Mouse (Mus musculus) midbrain, embryonic 16.5 days (tissue): ENCODE measurements around the gene Ids. TPM values are rescaled to one million over a fixed set of nuclear protein-coding genes. Genes with fewer than 3 reads are reported as not detected.
A peak's percentile ranks its signal among the peaks of the same experiment; 100 is the strongest.
"Not testable (repeated sequence)": the region's sequence is repeated elsewhere in the genome, so short reads cannot be mapped to it uniquely, and the experiment has no call there.

Experiments
- ATAC-seq: fragments of 200-750 bp; cut with Nextera tagmentation; 2 replicates; pipeline ENCODE4 v1.8.0; 2017; ENCODE audit warnings: moderate TSS enrichment
- H3K27ac ChIP-seq: fragments of 300-500 bp; sonication (generic); 2 replicates; pipeline ENCODE4 v1.5.1; 2014; ENCODE audit warnings: mild to moderate bottlenecking, low read length, mixed read lengths
- H3K27me3 ChIP-seq: fragments of 300-500 bp; sonication (generic); 2 replicates; pipeline ENCODE4 v1.6.1; 2014; ENCODE audit warnings: low read depth, low read length, mixed read lengths; ENCODE audit not compliant: control insufficient read depth, insufficient read depth
- H3K36me3 ChIP-seq: fragments of 300-500 bp; sonication (generic); 2 replicates; pipeline ENCODE4 v1.6.1; 2014; ENCODE audit warnings: mild to moderate bottlenecking, low read length, moderate library complexity, mixed read lengths; ENCODE audit not compliant: control insufficient read depth, insufficient read depth
- H3K4me1 ChIP-seq: fragments of 300-500 bp; sonication (generic); 2 replicates; pipeline ENCODE4 v1.6.1; 2014; ENCODE audit warnings: mild to moderate bottlenecking, low read length, mixed read lengths; ENCODE audit not compliant: control insufficient read depth, insufficient read depth
- H3K4me2 ChIP-seq: fragments of 300-500 bp; sonication (generic); 2 replicates; pipeline ENCODE4 v1.6.1; 2014; ENCODE audit warnings: mild to moderate bottlenecking, low read length, mixed read lengths
- H3K4me3 ChIP-seq: fragments of 300-500 bp; sonication (generic); 2 replicates; pipeline ENCODE4 v1.5.1; 2014; ENCODE audit warnings: low read depth, mild to moderate bottlenecking, low read length, moderate library complexity, mixed read lengths
- H3K9ac ChIP-seq: fragments of 300-500 bp; sonication (generic); 2 replicates; pipeline ENCODE4 v1.6.1; 2014; ENCODE audit warnings: low read depth, low read length, mixed read lengths
- H3K9me3 ChIP-seq: fragments of 300-500 bp; sonication (generic); replicated peaks from 2 replicates; pipeline ENCODE4 v1.6.1; 2014; ENCODE audit warnings: mild to moderate bottlenecking, low read length, mixed read lengths; ENCODE audit not compliant: control insufficient read depth, poor library complexity, severe bottlenecking
- WGBS: fragments of 180-500 bp; shearing (Covaris S2); extraction: QIAGEN DNeasy Blood & Tissue Kit; methylation state at CpG from one replicate; pipeline ENCODE4 v1.1.7; 2014; 5-methylcytosine and 5-hydroxymethylcytosine counted together
- polyA plus RNA-seq: library from polyadenylated mRNA; unstranded; fragments of >200 nt; fragmentation: Nextera tagmentation; extraction: Ambion mirVana; gene quantifications from 2 replicates; pipeline ENCODE4 v1.2.1, GENCODE M21; 2015

Gene Ids
- polyA plus RNA-seq, result 17.3 and 19.3 TPM in 2 replicates

DNA sequence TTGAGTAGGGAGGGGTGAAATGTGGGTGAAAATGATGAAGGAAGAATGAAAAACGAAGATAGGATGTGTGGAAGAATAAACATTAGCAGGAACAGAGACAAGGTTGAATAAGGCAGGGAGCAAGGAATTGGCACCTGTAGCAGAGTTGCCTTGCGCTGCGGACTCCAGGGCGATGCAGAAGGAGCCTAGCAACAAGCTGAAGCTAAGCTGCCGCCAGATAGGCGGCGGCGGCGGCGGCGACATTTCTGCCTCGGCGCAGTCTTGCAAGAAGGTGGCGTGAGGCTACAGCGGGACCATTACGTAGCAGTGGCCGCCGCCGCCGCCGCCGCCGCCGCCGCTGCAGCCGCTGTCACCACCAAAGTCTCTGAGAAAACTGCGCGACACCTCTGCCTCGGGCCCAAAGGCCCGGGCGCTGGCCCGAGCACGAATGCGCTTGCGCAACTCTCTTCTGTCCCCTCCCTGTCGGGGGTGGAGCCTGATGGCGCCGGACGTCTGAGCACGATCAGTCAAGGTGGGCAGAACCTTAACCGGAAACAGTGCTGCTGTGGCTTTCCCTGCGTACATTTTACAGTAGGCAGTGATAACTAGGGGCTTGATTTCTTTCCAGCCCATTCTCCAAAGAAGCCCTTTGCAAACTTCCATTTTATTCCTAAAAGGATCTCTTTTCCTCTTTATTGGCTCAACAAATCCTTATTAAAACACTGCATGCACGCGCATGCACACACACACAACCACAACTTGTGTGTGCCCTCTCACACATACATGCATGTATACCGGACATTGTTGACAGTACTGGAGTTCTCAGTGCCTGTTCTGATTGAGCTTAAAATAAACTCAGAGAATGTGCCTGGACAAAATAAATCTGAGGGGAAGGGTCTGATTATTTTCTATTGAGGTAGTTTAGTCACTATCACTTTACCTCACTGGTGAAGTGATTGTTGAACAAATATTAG is at the start of gene Ids:
Gene Ids (minus strand): TSS at position 424 of the 953 bp plus-strand sequence.
- peak; percentile 98 for ATAC-seq
- no peaks in the 10 kb centered on the region for H3K27me3 ChIP-seq
- WGBS, result 20% methylated on average over 36 of the region's 45 CpGs
- H3K4me3 ChIP-seq, result peak within 1 kb of the TSS; percentile 46
- peaks cover 3% of the 10 kb centered on the region; the same call in 1 of the 2 replicates for H3K36me3 ChIP-seq
- H3K9me3 ChIP-seq, result no peaks in the 10 kb centered on the region
- H3K4me2 ChIP-seq, result peak within 1 kb of the TSS; percentile 69
- H3K4me1 ChIP-seq, result peaks cover 9% of the 10 kb centered on the region
- H3K27ac ChIP-seq, result peak within 1 kb of the TSS; percentile 70
- peak within 1 kb of the TSS; percentile 70 for H3K9ac ChIP-seq

DNA sequence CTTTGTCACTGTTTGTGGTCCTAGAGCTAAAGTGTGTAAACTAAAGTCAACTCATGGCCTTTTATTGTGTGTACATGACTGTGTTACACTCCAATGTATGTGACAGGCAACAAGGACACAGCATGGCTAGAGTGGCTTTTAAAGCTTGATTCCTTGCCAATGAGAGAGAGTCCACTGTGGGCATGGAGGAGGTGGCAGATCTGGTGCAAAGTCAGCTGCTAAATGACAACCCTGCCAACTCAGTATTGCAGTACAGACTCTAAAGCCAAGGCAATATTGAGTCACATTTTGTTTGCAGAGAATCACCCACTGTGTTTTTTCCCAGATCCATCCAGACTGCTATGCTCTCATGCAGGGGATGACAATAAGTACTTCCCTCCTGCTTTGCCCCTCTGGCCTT is 27.8 kb upstream of the Ids start:
- H3K27me3 ChIP-seq, H3K9me3 ChIP-seq, H3K4me2 ChIP-seq, H3K9ac ChIP-seq, H3K27ac ChIP-seq, H3K4me3 ChIP-seq, ATAC-seq, H3K4me1 ChIP-seq, H3K36me3 ChIP-seq: not testable (repeated sequence)

DNA sequence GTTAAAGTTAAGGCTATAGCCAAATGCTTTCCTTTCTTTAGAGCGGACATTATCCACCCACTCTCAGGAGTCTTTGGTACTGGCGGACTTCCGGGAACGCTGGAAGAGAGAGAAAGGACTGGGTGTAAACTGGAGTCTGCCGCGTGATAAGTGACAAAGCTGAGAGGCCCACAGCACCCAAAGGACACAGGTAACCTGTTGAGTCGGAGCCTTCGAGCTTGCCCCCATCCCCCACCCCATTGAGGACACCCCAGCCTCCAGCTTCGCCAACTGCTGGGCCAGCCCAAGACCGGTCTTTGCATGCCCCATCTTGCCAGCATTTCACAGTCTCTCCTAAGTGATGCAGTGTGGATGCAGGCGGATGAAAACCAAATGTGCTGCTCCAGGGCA is 21.1 kb upstream of the Ids start:
- Histone ChIP-seq H3K4me1 (peaks cover 7% of the 10 kb centered on the region), H3K4me3 (peak overlapping the region; percentile 51), H3K9ac (peak overlapping the region; percentile 66), H3K4me2 (peak overlapping the region; percentile 59), H3K27me3 (no peaks in the 10 kb centered on the region), H3K27ac (peak overlapping the region; percentile 67), H3K36me3 (no peaks in the 10 kb centered on the region), H3K9me3 (no peaks in the 10 kb centered on the region)
- 16% methylated on average over 11 of the region's 11 CpGs for WGBS
- peak; percentile 64 for ATAC-seq

DNA sequence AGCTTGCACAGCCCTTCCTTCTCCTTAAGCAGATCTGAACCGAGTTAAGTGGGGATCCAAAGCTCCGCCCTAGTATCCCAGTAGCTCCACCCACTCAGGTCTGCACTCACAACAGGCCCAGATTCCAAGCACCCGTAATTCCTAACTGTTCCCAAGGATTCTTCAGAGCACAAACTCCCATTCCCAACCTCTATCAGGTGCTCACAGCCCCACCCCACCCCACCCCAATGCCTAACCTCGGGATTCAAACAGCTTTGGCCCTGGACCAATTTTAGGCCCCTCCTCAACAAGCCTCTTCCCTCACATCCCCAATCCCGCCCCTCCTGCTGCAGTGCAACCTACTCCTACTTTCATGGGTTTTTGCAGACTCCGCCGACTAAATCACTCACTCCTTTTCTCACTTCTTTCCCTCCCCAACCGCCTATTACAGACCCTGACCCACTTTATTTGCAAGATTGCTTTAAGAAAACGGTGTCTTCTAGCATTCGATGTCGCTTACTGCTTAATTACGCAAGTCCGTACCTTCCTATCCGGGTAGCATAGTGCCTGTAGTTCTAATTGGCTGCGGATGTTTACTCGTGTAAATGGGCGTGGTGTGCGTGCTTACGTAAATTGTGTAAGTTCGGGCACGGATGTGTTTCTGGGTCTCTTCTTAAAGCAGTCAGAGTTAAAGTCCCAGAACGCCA is 20.5 kb upstream of the Ids start, which contains the start of gene 1110012L19Rik:
Gene 1110012L19Rik (plus strand): TSS at position 602 of the 686 bp plus-strand sequence.
- no peaks in the 10 kb centered on the region for H3K27me3 ChIP-seq

DNA sequence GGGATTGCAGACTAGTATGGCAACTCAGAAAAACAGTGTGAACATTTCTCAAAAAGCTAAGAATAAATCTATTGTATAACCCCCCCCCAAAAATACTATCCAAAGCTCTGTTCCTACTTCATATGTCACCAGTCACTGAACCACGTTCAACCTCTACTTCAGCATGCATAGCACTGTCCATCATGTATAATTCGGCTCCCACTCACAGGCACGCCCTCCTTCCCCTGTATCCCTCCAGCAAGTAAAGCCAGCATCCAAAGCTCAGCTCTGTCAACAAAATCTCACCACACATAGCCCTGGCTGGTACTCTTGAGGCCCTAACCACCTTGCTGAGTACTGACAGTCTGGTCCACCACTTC is 20.0 kb upstream of the Ids start:
- Histone ChIP-seq H3K9me3 (no peaks in the 10 kb centered on the region), H3K9ac (peak overlapping the region; percentile 66; the same call in 1 of the 2 replicates), H3K4me3 (peak overlapping the region; percentile 51), H3K4me1 (peaks cover 7% of the 10 kb centered on the region), H3K4me2 (peak overlapping the region; percentile 56), H3K27ac (peak overlapping the region; percentile 67; the same call in 1 of the 2 replicates), H3K36me3 (no peaks in the 10 kb centered on the region), H3K27me3 (no peaks in the 10 kb centered on the region)
- 45% methylated on average over 3 of the region's 3 CpGs for WGBS
- ATAC-seq, result peak; percentile 64; the same call in 1 of the 2 replicates

More for the DNA sequence above, 20.5 kb upstream of the Ids start, which contains the start of gene 1110012L19Rik:
- H3K4me3 ChIP-seq, result peak within 1 kb of the TSS; percentile 51
- peak within 1 kb of the TSS; percentile 59 for H3K4me2 ChIP-seq
- peak within 1 kb of the TSS; percentile 66 for H3K9ac ChIP-seq
- 20% methylated on average over 21 of the region's 22 CpGs for WGBS
- no peaks in the 10 kb centered on the region for H3K36me3 ChIP-seq
- H3K4me1 ChIP-seq, result peaks cover 7% of the 10 kb centered on the region
- no peaks in the 10 kb centered on the region for H3K9me3 ChIP-seq
- ATAC-seq, result peak; percentile 98
- H3K27ac ChIP-seq, result peak within 1 kb of the TSS; percentile 67

DNA sequence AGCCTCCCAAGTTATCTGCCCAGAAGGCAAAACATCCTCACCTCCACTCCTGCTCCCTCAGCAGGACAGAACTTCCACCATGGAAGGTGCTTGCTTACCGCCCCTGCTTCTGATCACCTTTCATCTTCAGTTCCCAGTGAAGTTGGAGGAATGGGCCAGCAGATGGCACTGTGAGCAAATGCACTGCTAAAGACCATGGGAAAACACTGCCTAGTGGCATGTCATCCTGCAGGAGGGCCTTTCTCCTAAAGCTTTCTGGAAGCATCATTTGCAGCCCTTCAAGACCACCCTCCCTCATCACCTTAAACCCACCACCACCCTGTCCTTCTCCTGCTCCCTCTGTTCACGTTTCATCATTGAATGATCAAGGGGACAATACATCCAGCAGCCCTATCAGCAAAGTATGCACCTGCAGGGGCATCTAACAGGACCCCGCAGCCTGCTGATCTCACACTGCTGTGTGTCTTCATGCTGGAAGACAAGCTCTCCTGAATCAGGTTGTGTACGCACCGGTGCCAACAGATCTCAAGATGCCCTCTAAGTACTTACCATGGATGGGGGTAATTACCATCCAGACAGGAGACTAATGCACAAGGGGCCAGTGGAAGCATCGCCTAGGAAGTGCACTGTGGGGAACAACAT is 9.7 kb upstream of the Ids start:
- not testable (repeated sequence) for H3K9ac ChIP-seq, H3K4me2 ChIP-seq, H3K4me1 ChIP-seq, H3K27ac ChIP-seq, H3K36me3 ChIP-seq, H3K27me3 ChIP-seq, H3K4me3 ChIP-seq, H3K9me3 ChIP-seq
- peak; percentile 87 for ATAC-seq
- WGBS, result 55% methylated on average over 2 of the region's 6 CpGs

DNA sequence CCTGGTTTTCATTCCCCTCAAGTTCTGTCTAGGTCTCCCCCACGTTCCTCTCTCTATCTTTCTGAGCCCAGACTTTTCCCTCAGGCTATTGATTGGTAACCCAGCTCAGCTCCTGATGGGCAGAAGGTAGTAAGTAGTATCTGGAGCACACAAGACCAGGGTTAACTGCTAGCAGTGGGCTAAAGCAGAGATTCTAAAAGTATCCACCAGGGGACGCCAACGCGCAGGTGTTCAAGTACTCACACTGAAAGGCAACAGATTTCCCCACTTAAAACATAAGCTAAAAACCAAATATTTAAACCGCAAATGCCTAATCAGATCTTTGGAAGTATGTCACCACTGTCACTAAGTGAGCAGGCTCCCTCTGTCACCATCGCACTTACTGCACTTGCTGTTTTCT is 4.9 kb upstream of the Ids start:
- not testable (repeated sequence) for H3K36me3 ChIP-seq, H3K4me2 ChIP-seq, H3K4me3 ChIP-seq, H3K27ac ChIP-seq, H3K27me3 ChIP-seq, H3K9ac ChIP-seq, H3K9me3 ChIP-seq, ATAC-seq, H3K4me1 ChIP-seq
- WGBS, result 50% methylated on average over 1 of the region's 6 CpGs

DNA sequence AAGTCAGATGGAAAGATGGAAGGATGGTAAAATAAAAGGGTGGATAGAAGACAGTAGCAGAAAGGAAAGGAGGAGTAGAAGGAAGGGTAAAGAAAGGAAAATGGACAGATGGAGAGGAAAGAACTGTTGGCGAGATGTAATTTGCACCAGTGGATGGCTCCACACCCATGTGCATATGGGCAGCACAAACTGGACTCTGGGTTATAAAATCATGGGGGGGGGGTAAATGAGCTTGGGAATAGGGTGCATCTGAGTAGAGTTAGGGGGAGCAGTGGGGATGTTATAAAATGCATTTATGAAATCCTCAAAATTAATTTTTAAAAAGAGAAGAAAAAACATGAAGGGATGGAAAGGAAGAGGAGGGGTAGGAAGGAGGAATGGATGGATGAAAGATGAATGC is 682 bp downstream of the Ids start:
- H3K27ac ChIP-seq, result no peak overlapping the region; the same call in 1 of the 2 replicates
- 47% methylated on average over 1 of the region's 1 CpGs for WGBS
- H3K4me2 ChIP-seq, result peak overlapping the region; percentile 69
- peak overlapping the region; percentile 46 for H3K4me3 ChIP-seq
- H3K36me3 ChIP-seq, result peaks cover 5% of the 10 kb centered on the region; the same call in 1 of the 2 replicates
- ATAC-seq, result peak; percentile 41; the same call in 1 of the 2 replicates
- no peaks in the 10 kb centered on the region for H3K9me3 ChIP-seq
- peak overlapping the region; percentile 70 for H3K9ac ChIP-seq
- no peaks in the 10 kb centered on the region for H3K27me3 ChIP-seq
- peaks cover 9% of the 10 kb centered on the region for H3K4me1 ChIP-seq
